In the genomic region with DNA sequence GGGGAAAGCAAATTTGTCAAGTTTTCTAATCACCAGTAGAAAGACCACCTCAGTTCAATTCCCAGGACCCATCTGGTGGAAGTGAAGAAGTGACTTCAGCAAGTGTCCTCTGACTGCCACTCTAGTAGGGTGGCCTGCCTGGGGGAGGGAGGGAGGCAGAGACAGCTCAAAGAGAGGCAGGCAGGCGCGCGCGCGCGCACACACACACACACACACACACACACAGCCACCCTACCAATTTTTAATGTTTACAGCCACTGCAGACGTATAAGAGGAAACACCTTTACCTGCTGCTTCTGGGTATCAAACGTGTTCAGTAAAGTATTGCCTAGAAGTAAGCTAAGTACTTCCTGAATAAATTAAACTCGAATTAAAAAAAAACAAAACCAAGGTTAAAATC, we compare ENCODE assay signal across 8 mouse cellular contexts. TPM values are rescaled to one million over a fixed set of nuclear protein-coding genes. Genes with fewer than 3 reads are reported as not detected.
DNase-seq lines count a peak whose midpoint lies in the region; ATAC-seq lines count a peak whose summit lies in the region.

No protein-coding gene starts in this region.

- peak; percentile 42; the same call in 1 of the 2 replicates for ATAC-seq in cerebellum, adult (ENCODE audit: insufficient number of reproducible peaks, low FRiP score, low TSS enrichment)
- ATAC-seq in forebrain, embryonic 12.5 days (ENCODE audit: low FRiP score), result peak; percentile 66
- 0 out of 2 replicates have a peak, but pooled peaks have one; percentile 42 for ATAC-seq in intestine, embryonic 14.5 days (replicated peaks; ENCODE audit: low FRiP score, low TSS enrichment, low read depth)
- ATAC-seq in liver, embryonic 16.5 days (ENCODE audit: low read depth), result peak; percentile 57; the same call in 1 of the 2 replicates
- 0 out of 2 replicates have a peak, but pooled peaks have one; percentile 41 for ATAC-seq in neural tube, embryonic 12.5 days (ENCODE audit: low FRiP score, low read depth)

- H3K9ac ChIP-seq in forebrain, embryonic 12.5 days, result peak overlapping the region; percentile 99
- peak overlapping the region; percentile 98 for H3K9ac ChIP-seq in intestine, embryonic 14.5 days (ENCODE audit: low read length)
- H3K9ac ChIP-seq in liver, embryonic 16.5 days (ENCODE audit: low read depth, low read length), result peak overlapping the region; percentile 87
- H3K9ac ChIP-seq in neural tube, embryonic 12.5 days, result peak overlapping the region; percentile 97

- H3K27me3 ChIP-seq in forebrain, embryonic 12.5 days, result no peaks in the 10 kb centered on the region
- H3K27me3 ChIP-seq in intestine, embryonic 14.5 days (replicated peaks; ENCODE audit: control insufficient read depth, insufficient read depth, low read length), result no peaks in the 10 kb centered on the region
- H3K27me3 ChIP-seq in liver, embryonic 16.5 days (ENCODE audit: control insufficient read depth, insufficient read depth, low read depth, low read length), result no peaks in the 10 kb centered on the region
- H3K27me3 ChIP-seq in neural tube, embryonic 12.5 days (replicated peaks), result no peaks in the 10 kb centered on the region

- peak; percentile 16 for DNase-seq in layer of hippocampus, adult 11-12 months (ENCODE audit: low spot score)
- no peak for DNase-seq in layer of hippocampus, postnatal 25 days (ENCODE audit: extremely low spot score in 1 of 2, low spot score in 1 of 2)
- peak; percentile 71 for DNase-seq in intestine, embryonic 14.5 days (ENCODE audit: low spot score)
- DNase-seq in thymus, postnatal 25 days, result peak; percentile 42

- H3K27ac ChIP-seq in forebrain, embryonic 12.5 days, result peak overlapping the region; percentile 88; the same call in 1 of the 2 replicates
- H3K27ac ChIP-seq in intestine, embryonic 14.5 days (ENCODE audit: low read depth), result peak overlapping the region; percentile 93
- H3K27ac ChIP-seq in liver, embryonic 16.5 days (ENCODE audit: low read length), result peak overlapping the region; percentile 75; the same call in 1 of the 2 replicates
- no peak overlapping the region for H3K27ac ChIP-seq in neural tube, embryonic 12.5 days

- peaks cover 14% of the 10 kb centered on the region for H3K36me3 ChIP-seq in forebrain, embryonic 12.5 days (replicated peaks)
- H3K36me3 ChIP-seq in intestine, embryonic 14.5 days (ENCODE audit: control insufficient read depth, insufficient read depth, low read length), result peaks cover 10% of the 10 kb centered on the region; the same call in 1 of the 2 replicates
- no peaks in the 10 kb centered on the region for H3K36me3 ChIP-seq in liver, embryonic 16.5 days (ENCODE audit: control insufficient read depth, insufficient read depth)
- H3K36me3 ChIP-seq in neural tube, embryonic 12.5 days, result peaks cover 6% of the 10 kb centered on the region

- WGBS in forebrain, embryonic 12.5 days, result 0% methylated on average over 9 of the region's 9 CpGs
- WGBS in intestine, embryonic 14.5 days, result 3% methylated on average over 9 of the region's 9 CpGs
- 2% methylated on average over 9 of the region's 9 CpGs for WGBS in liver, embryonic 16.5 days (ENCODE audit: insufficient replicate concordance)
- WGBS in neural tube, embryonic 12.5 days, result 2% methylated on average over 9 of the region's 9 CpGs

- H3K4me1 ChIP-seq in forebrain, embryonic 12.5 days, result peaks cover 27% of the 10 kb centered on the region
- H3K4me1 ChIP-seq in intestine, embryonic 14.5 days (replicated peaks; ENCODE audit: control insufficient read depth, insufficient read depth, low read length), result peaks cover 5% of the 10 kb centered on the region
- H3K4me1 ChIP-seq in liver, embryonic 16.5 days (ENCODE audit: control insufficient read depth, low read depth, low read length), result peaks cover 22% of the 10 kb centered on the region
- H3K4me1 ChIP-seq in neural tube, embryonic 12.5 days, result peaks cover 15% of the 10 kb centered on the region; the same call in 1 of the 2 replicates

- peak overlapping the region; percentile 66 for H3K4me2 ChIP-seq in forebrain, embryonic 12.5 days
- H3K4me2 ChIP-seq in intestine, embryonic 14.5 days (ENCODE audit: low read length), result peak overlapping the region; percentile 56
- peak overlapping the region; percentile 88 for H3K4me2 ChIP-seq in liver, embryonic 16.5 days (ENCODE audit: low read depth, low read length)
- peak overlapping the region; percentile 72 for H3K4me2 ChIP-seq in neural tube, embryonic 12.5 days (replicated peaks)

- H3K9me3 ChIP-seq in forebrain, embryonic 12.5 days, result no peaks in the 10 kb centered on the region
- no peaks in the 10 kb centered on the region for H3K9me3 ChIP-seq in intestine, embryonic 14.5 days (ENCODE audit: control insufficient read depth, low read length)
- H3K9me3 ChIP-seq in liver, embryonic 16.5 days (replicated peaks; ENCODE audit: control insufficient read depth, low read length), result no peaks in the 10 kb centered on the region
- H3K9me3 ChIP-seq in neural tube, embryonic 12.5 days, result no peaks in the 10 kb centered on the region

- H3K4me3 ChIP-seq in forebrain, embryonic 12.5 days (replicated peaks), result peak overlapping the region; percentile 96
- H3K4me3 ChIP-seq in intestine, embryonic 14.5 days (ENCODE audit: low read depth, low read length), result peak overlapping the region; percentile 93
- peak overlapping the region; percentile 79 for H3K4me3 ChIP-seq in liver, embryonic 16.5 days (ENCODE audit: low read depth, low read length)
- H3K4me3 ChIP-seq in neural tube, embryonic 12.5 days, result peak overlapping the region; percentile 94

RNA-seq across cellular contexts. Expression of a gene that starts 1.2 kb away (rescaled TPM):
- 10 to 100 TPM; 22.1 to 29.4 TPM for total RNA-seq in layer of hippocampus, postnatal 25 days (2021)
- polyA plus RNA-seq in forebrain, embryonic 12.5 days (2016; fragmentation: Nextera tagmentation; extraction: Ambion mirVana), result 6.9 and 11.1 TPM in 2 replicates
- 5.9 and 6.6 TPM in 2 replicates for polyA plus RNA-seq in intestine, embryonic 14.5 days (2014; fragmentation: Nextera tagmentation; extraction: Ambion mirVana)
- polyA plus RNA-seq in liver, embryonic 16.5 days (2015; fragmentation: Nextera tagmentation; extraction: Ambion mirVana), result 1.2 and 1.5 TPM in 2 replicates
- 3.8 and 3.9 TPM in 2 replicates for polyA plus RNA-seq in neural tube, embryonic 12.5 days (2016; fragmentation: Nextera tagmentation; extraction: Ambion mirVana)

RNA-seq across cellular contexts. Expression of a gene that starts 1.6 kb away (rescaled TPM):
- total RNA-seq in layer of hippocampus, postnatal 25 days (2021), result 100 to 1,000 TPM; 103 to 107 TPM
- polyA plus RNA-seq in forebrain, embryonic 12.5 days (2016; fragmentation: Nextera tagmentation; extraction: Ambion mirVana), result 227 and 240 TPM in 2 replicates
- 198 and 202 TPM in 2 replicates for polyA plus RNA-seq in intestine, embryonic 14.5 days (2014; fragmentation: Nextera tagmentation; extraction: Ambion mirVana)
- 60.2 and 68.5 TPM in 2 replicates for polyA plus RNA-seq in liver, embryonic 16.5 days (2015; fragmentation: Nextera tagmentation; extraction: Ambion mirVana)
- polyA plus RNA-seq in neural tube, embryonic 12.5 days (2016; fragmentation: Nextera tagmentation; extraction: Ambion mirVana), result 190 TPM in 2 replicates

RNA-seq across cellular contexts. Expression of a gene that starts 45.8 kb away (rescaled TPM):
- not detected for total RNA-seq in layer of hippocampus, postnatal 25 days (2021)
- not detected in 2 replicates for polyA plus RNA-seq in forebrain, embryonic 12.5 days (2016; fragmentation: Nextera tagmentation; extraction: Ambion mirVana)
- polyA plus RNA-seq in intestine, embryonic 14.5 days (2014; fragmentation: Nextera tagmentation; extraction: Ambion mirVana), result not detected in 2 replicates
- polyA plus RNA-seq in liver, embryonic 16.5 days (2015; fragmentation: Nextera tagmentation; extraction: Ambion mirVana), result not detected in 2 replicates
- 0.06 TPM in 1 of 2 replicates, not detected in the other for polyA plus RNA-seq in neural tube, embryonic 12.5 days (2016; fragmentation: Nextera tagmentation; extraction: Ambion mirVana)

Comparison
In these comparisons a context has a peak if more than half of its experiments do, and no peak if none do; other contexts are left out.
1. DNase-seq: peak in layer of hippocampus, adult 11-12 months (single experiment), intestine, embryonic 14.5 days (single experiment) and thymus, postnatal 25 days (single experiment); none in layer of hippocampus, postnatal 25 days (0 of 2).
2. Peak in every context shown above with its lines, with median percentiles within 50 percentile points of each other: ATAC-seq, H3K4me2 ChIP-seq, H3K4me3 ChIP-seq and H3K9ac ChIP-seq.